Mouse (Mus musculus): ENCODE measurements around the gene Adss. TPM values are rescaled to one million over a fixed set of nuclear protein-coding genes. Genes with fewer than 3 reads are reported as not detected.
A peak's percentile ranks its signal among the peaks of the same experiment; 100 is the strongest.
"Not testable (repeated sequence)": the region's sequence is repeated elsewhere in the genome, so short reads cannot be mapped to it uniquely, and the experiment has no call there.

Gene Adss
- polyA plus RNA-seq (2014; fragmentation: Nextera tagmentation; extraction: Ambion mirVana): 73.0 and 83.8 TPM in 2 replicates

DNA sequence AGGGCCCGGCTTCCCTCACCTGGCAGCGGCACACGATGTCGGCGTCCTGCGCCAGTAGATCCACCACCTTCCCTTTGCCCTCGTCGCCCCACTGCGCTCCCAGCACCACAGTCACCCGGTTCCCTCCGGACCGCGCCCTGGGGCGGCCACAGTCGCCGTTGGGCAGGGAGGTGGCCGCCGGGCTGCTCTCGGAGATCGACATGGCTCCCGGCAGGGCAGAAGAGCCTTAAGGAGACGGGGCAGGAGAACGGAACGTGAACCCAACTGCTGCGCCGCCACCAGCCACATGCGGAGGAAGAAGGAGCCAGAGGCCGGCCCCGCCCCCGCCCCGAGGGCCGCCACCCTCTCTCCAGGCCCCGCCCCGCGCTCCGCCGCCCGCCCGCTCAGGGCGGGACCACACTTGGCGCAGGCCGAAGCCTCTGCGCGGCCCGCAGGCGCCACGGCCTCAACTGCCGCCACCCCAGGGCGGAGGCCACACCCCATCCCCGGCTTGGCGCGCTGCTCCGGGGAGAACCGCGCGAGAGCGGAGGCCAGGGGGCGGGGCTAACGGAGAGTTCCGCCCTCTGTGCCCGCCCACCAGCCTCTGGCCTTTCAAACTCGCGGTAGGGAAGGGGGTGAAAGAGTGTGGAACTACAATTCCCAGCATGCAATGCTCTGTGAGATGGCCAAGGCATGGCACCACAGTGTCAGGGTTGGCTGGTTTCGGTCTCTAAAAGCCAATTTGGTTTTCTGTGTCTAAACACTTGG lies at the start of gene Adss:
Gene Adss, minus strand, starts transcription at position 319 of the 747 bp plus-strand sequence.
- under 1% methylated on average over 44 of the region's 64 CpGs for WGBS
- H3K4me1 ChIP-seq (ENCODE audit: control insufficient read depth, insufficient read depth, low read length): no peaks in the 10 kb centered on the region
- H3K9me3 ChIP-seq (replicated peaks; ENCODE audit: control insufficient read depth, low read length): no peaks in the 10 kb centered on the region
- H3K9ac ChIP-seq (replicated peaks; ENCODE audit: low read length): peak within 1 kb of the TSS; percentile 76
- H3K4me3 ChIP-seq (ENCODE audit: low read depth, low read length): peak within 1 kb of the TSS; percentile 80
- peak within 1 kb of the TSS; percentile 73 for H3K4me2 ChIP-seq (ENCODE audit: low read depth, low read length)
- DNase-seq (ENCODE audit: low spot score) (peak; percentile 99), ATAC-seq (replicated peaks; ENCODE audit: insufficient number of reproducible peaks, low FRiP score, low TSS enrichment, low read depth) (peak; percentile 100)
- H3K27me3 ChIP-seq (ENCODE audit: control insufficient read depth, insufficient read depth, low read length): no peaks in the 10 kb centered on the region
- H3K36me3 ChIP-seq (replicated peaks; ENCODE audit: control insufficient read depth, insufficient read depth, low read depth, low read length): no peaks in the 10 kb centered on the region
- peak within 1 kb of the TSS; percentile 72 for H3K27ac ChIP-seq (replicated peaks; ENCODE audit: low read depth, low read length)

GRCm38 (mm10) chr1:177845812-177846211 lies 49.5 kb upstream of the Adss start:
- whole genome bisulfite sequencing: 45% methylated on average over 3 of the region's 3 CpGs
- H3K9ac ChIP-seq (replicated peaks; ENCODE audit: low read length); DNase-seq (ENCODE audit: low spot score); H3K36me3 ChIP-seq (replicated peaks; ENCODE audit: control insufficient read depth, insufficient read depth, low read depth, low read length); H3K9me3 ChIP-seq (replicated peaks; ENCODE audit: control insufficient read depth, low read length); H3K4me1 ChIP-seq (ENCODE audit: control insufficient read depth, insufficient read depth, low read length); H3K27ac ChIP-seq (replicated peaks; ENCODE audit: low read depth, low read length); ATAC-seq (replicated peaks; ENCODE audit: insufficient number of reproducible peaks, low FRiP score, low TSS enrichment, low read depth); H3K4me2 ChIP-seq (ENCODE audit: low read depth, low read length); H3K4me3 ChIP-seq (ENCODE audit: low read depth, low read length); H3K27me3 ChIP-seq (ENCODE audit: control insufficient read depth, insufficient read depth, low read length): not testable (repeated sequence)

DNA sequence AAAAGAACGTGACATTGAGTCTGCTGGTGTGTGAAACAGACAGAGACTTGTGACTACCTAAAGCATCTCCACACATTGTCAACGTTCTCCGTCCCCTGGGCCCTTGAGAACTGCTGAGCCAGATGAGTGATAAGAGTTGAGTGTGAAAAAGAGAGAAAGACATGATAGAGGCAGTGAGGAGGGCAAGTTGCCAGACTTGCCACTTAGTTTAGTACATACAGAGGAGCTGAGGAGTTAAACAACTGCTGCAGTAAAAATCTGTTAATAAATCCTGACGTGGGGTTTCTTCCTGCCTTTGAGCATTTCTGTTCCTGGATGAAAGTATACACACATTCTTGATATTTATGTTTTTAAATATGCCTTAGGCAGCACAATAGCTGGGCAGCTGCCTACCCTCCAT lies 31.5 kb upstream of the Adss start:
- 84% methylated on average over 4 of the region's 4 CpGs for WGBS
- not testable (repeated sequence) for H3K27ac ChIP-seq (replicated peaks; ENCODE audit: low read depth, low read length); H3K36me3 ChIP-seq (replicated peaks; ENCODE audit: control insufficient read depth, insufficient read depth, low read depth, low read length); H3K9ac ChIP-seq (replicated peaks; ENCODE audit: low read length); H3K27me3 ChIP-seq (ENCODE audit: control insufficient read depth, insufficient read depth, low read length); DNase-seq (ENCODE audit: low spot score); H3K4me2 ChIP-seq (ENCODE audit: low read depth, low read length); H3K4me1 ChIP-seq (ENCODE audit: control insufficient read depth, insufficient read depth, low read length); H3K4me3 ChIP-seq (ENCODE audit: low read depth, low read length); ATAC-seq (replicated peaks; ENCODE audit: insufficient number of reproducible peaks, low FRiP score, low TSS enrichment, low read depth); H3K9me3 ChIP-seq (replicated peaks; ENCODE audit: control insufficient read depth, low read length)

- not testable (repeated sequence) for H3K9me3 ChIP-seq (replicated peaks; ENCODE audit: control insufficient read depth, low read length); ATAC-seq (replicated peaks; ENCODE audit: insufficient number of reproducible peaks, low FRiP score, low TSS enrichment, low read depth); H3K4me2 ChIP-seq (ENCODE audit: low read depth, low read length); H3K4me3 ChIP-seq (ENCODE audit: low read depth, low read length); H3K9ac ChIP-seq (replicated peaks; ENCODE audit: low read length); H3K27ac ChIP-seq (replicated peaks; ENCODE audit: low read depth, low read length); H3K27me3 ChIP-seq (ENCODE audit: control insufficient read depth, insufficient read depth, low read length); H3K36me3 ChIP-seq (replicated peaks; ENCODE audit: control insufficient read depth, insufficient read depth, low read depth, low read length); H3K4me1 ChIP-seq (ENCODE audit: control insufficient read depth, insufficient read depth, low read length)
- peak; percentile 59 for DNase-seq (ENCODE audit: low spot score)
- WGBS: no CpG with 5 or more reads among the region's 1 CpGs
Measured at GRCm38 (mm10) chr1:177806772-177807171, 10.5 kb upstream of the Adss start.

- H3K4me2 ChIP-seq (ENCODE audit: low read depth, low read length): no peak overlapping the region
- 83% methylated on average over 2 of the region's 2 CpGs for WGBS
- no peaks in the 10 kb centered on the region for H3K27me3 ChIP-seq (ENCODE audit: control insufficient read depth, insufficient read depth, low read length)
- no peak overlapping the region for H3K4me3 ChIP-seq (ENCODE audit: low read depth, low read length)
- H3K9me3 ChIP-seq (replicated peaks; ENCODE audit: control insufficient read depth, low read length): no peaks in the 10 kb centered on the region
- DNase-seq (ENCODE audit: low spot score) (no peak), ATAC-seq (replicated peaks; ENCODE audit: insufficient number of reproducible peaks, low FRiP score, low TSS enrichment, low read depth) (no peak)
- H3K4me1 ChIP-seq (ENCODE audit: control insufficient read depth, insufficient read depth, low read length): no peaks in the 10 kb centered on the region
- H3K9ac ChIP-seq (replicated peaks; ENCODE audit: low read length): no peak overlapping the region
- H3K27ac ChIP-seq (replicated peaks; ENCODE audit: low read depth, low read length): no peak overlapping the region
- no peaks in the 10 kb centered on the region for H3K36me3 ChIP-seq (replicated peaks; ENCODE audit: control insufficient read depth, insufficient read depth, low read depth, low read length)
Measured at GRCm38 (mm10) chr1:177803511-177803910, 7.2 kb upstream of the Adss start.

GRCm38 (mm10) chr1:177797151-177797755 lies 942 bp upstream of the Adss start:
- no peak overlapping the region for H3K27ac ChIP-seq (replicated peaks; ENCODE audit: low read depth, low read length)
- 67% methylated on average over 8 of the region's 8 CpGs for WGBS
- DNase-seq (ENCODE audit: low spot score): no peak
- no peaks in the 10 kb centered on the region for H3K9me3 ChIP-seq (replicated peaks; ENCODE audit: control insufficient read depth, low read length)
- H3K27me3 ChIP-seq (ENCODE audit: control insufficient read depth, insufficient read depth, low read length): no peaks in the 10 kb centered on the region
- ATAC-seq (replicated peaks; ENCODE audit: insufficient number of reproducible peaks, low FRiP score, low TSS enrichment, low read depth): no peak
- no peak overlapping the region for H3K4me2 ChIP-seq (ENCODE audit: low read depth, low read length)
- no peak overlapping the region for H3K4me3 ChIP-seq (ENCODE audit: low read depth, low read length)
- H3K9ac ChIP-seq (replicated peaks; ENCODE audit: low read length): no peak overlapping the region
- H3K36me3 ChIP-seq (replicated peaks; ENCODE audit: control insufficient read depth, insufficient read depth, low read depth, low read length): no peaks in the 10 kb centered on the region
- no peaks in the 10 kb centered on the region for H3K4me1 ChIP-seq (ENCODE audit: control insufficient read depth, insufficient read depth, low read length)

DNA sequence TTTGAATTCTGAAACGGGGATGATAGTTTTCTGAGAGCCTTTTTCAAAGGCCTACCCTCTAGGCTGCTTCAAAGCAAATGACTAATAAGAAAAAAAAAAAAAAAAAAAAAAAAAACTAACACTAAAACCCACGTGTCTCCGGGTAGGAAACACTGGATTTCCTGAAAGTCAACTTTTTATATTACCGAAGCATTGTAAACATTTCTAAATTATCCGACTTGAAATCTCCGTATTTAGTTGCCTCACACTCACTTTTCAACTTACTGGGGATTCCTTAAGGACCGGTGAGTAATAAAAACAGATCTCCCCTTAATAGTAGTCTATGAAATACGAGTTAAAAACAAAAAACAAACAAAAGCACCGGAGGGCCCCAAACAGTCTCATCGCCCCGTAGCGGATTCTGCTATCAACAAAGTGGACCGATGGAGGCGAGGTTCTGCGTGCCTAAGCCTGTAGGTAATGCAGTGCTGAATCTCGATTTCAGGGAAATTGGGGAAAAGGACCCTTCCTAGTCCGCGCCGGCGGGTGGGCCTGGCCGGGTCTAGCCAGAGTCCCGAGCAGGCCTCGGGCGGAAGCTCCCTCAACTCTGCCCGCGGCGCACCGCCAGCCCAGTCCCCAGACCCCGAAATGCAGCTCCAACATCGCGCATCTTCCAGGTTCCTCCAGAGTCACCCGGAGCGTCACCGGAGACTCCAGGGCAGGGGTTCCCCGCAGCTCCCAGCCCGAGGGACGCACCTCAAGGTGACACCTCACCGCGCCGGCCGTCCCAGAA lies 704 bp downstream of the Adss start:
- ATAC-seq (replicated peaks; ENCODE audit: insufficient number of reproducible peaks, low FRiP score, low TSS enrichment, low read depth) (peak; percentile 57; the same call in 1 of the 2 replicates), DNase-seq (ENCODE audit: low spot score) (peak; percentile 63)
- Histone ChIP-seq H3K27me3 (ENCODE audit: control insufficient read depth, insufficient read depth, low read length) (no peaks in the 10 kb centered on the region), H3K4me2 (ENCODE audit: low read depth, low read length) (peak overlapping the region; percentile 73), H3K36me3 (replicated peaks; ENCODE audit: control insufficient read depth, insufficient read depth, low read depth, low read length) (no peaks in the 10 kb centered on the region), H3K9ac (replicated peaks; ENCODE audit: low read length) (peak overlapping the region; percentile 76), H3K4me3 (ENCODE audit: low read depth, low read length) (peak overlapping the region; percentile 80), H3K9me3 (replicated peaks; ENCODE audit: control insufficient read depth, low read length) (no peaks in the 10 kb centered on the region), H3K27ac (replicated peaks; ENCODE audit: low read depth, low read length) (peak overlapping the region; percentile 72), H3K4me1 (ENCODE audit: control insufficient read depth, insufficient read depth, low read length) (no peaks in the 10 kb centered on the region)
- WGBS: under 1% methylated on average over 41 of the region's 41 CpGs
